Mouse (Mus musculus): ENCODE measurements at regions not wholly inside any gene's neighbourhood (a gene's known extent, or its start where the extent isn't known, plus 50 kb on each side); places are given as distances from the start of the nearest gene placed in this dataset.
A peak's percentile ranks its signal among the peaks of the same experiment; 100 is the strongest.

DNA sequence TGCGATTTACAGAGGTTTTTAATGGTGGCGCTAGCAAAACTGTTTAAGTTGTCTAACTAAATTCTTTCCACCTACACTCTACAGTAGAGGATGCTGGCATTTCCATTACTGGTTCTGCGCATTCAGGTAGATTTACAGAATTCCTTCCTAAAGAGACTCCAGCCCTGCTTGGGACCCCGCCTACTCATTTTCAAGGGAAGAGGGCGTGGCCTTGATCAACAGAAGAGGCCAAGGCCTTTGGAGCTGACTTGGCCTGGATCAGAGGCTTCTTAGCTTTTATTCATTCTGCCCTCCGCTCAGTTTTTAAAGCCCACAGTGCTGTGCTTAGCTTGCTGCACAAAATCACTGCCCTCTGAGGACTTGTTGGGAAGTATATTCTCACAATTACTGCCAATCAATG is 364.8 kb downstream of the Nkx6-1 start:
- intact Hi-C loops (cut with DNase I) = no loop called here
- no peak for DNase-seq

DNA sequence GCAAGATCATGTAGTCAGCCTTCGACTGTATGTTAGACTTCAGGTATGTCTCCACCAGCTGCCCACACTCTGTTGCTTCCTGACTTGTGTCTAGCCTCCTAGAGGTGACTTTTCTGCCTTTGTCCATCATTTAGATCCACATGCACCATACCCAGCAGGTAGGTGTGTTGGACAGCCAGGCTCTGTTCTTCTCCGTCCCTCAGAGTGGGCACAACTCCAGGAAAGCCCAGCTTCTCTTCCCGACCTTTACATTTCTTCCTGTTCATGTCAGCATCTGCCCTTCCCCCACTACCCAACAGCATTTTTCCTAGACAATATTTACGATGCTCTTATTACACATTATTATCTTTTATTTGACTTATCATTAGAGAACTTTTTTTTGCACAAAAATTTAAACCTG is 366.4 kb downstream of the Nkx6-1 start:
- no peak for DNase-seq

DNA sequence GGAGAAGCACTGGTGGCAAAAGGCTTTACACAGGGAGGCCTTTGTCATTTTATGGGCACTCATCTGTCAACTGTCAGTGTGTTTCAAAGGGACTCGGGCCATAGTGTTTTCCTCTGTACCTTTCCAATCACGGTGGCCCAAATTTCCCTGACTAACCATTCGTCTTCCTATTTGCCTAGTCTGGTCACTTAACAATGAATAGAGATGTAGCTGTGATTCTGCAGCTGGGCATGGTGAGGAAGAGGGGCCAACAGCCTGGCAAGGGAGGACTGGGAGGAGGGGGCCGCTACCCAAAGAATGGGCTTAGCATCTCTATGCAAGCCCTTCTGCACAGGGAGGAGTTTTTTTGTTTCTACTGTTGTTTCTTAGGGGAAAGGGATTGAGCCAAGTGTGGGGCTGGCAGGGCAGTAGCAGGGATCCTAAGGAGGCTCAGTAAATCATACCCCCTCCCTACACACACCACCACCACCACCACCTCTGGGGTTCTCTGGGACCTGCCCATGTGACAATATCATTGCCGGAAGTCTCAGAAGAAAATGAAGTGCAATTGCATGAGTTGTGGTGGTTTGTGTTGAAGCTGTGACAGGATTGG is 367.2 kb downstream of the Nkx6-1 start:
- no peak for DNase-seq
- intact Hi-C loops (cut with DNase I) = no loop called here

More for the DNA sequence above, 366.4 kb downstream of the Nkx6-1 start:
- intact Hi-C loops (cut with DNase I) = no loop called here

DNA sequence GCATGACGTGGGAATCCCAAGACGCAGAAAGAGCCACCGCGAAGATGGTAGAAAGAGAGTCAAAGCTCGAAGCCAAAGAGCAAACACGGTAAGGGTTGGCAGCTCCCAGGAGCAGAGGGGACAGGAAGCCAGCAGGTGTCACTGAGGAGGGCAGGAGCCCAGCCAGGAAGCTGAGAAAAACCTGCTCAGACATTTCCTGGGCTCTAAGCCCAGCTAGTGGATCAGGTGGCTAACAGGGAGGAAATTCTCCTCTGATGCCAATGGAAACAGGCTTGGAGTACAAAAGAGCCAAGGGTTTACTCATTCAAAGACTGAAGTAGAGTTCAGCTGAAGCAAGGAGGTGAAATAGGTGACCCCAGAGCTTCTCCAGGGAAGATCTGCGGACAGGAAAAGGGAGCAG is 368.9 kb downstream of the Nkx6-1 start:
- DNase-seq = peak; percentile 7 to 29
- intact Hi-C loops (cut with DNase I) = no loop called here

DNA sequence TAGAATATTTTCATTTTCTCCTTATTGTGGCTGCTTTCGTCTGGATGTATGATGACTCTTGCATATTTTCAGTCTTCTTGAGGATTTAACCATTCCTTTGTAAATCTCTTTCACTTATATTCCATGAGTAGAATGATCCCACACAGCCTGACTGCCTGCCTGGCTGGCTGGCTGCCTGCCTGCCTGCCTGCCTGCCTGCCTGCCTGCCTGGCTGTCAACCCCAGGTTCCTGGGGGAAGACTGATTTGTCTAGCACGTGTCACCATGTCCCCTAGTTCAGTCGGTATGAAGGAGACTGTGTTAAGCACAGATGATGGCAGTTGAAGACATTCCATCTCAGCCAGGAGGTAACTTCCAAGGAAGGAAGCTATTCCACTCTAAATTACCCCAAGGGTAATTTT is 370.8 kb downstream of the Nkx6-1 start:
- no peak for DNase-seq
- intact Hi-C loops (cut with DNase I) = no loop called here

DNA sequence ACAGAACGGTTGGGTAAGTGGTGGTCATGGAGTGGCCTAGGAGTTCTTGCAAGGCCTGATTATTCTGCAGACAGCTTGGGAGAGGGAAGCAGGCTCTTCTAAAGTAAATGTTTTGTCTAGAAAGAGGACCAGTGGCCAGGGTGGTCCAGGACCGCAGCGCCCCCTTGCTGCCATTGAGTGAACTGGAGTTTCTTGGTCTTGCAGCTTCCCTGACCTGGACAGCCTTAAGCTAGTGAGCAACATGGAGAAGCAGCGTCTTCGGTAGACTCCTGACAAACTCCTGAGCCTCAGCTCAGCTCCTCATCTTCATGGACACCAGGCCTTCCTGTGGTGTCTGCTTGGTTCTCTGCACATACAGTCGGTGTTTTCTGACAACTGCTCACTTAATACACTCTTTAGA is 376.4 kb downstream of the Nkx6-1 start:
- intact Hi-C loops (cut with DNase I) = no loop called here
- peak; percentile 4 to 18 for DNase-seq

DNA sequence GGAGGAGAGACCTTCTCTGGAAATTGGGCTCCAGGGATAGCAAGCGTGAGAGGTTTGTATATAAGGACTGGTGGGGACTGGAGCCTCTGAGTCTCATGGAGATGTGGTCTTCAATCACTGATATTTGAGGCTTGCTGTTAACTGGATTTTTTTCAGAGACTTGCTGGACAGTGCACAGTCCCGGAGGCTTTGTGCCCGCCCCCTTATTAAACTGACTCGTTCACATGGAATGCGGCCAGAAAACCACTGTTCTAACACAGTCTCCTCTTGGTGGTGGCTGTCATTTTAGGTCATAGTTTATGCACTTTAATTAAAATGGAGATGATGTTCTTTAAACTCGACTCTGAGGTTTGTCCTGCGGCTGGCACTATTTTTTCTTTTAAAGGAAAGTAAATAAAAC is 378.9 kb downstream of the Nkx6-1 start:
- DNase-seq = no peak
- intact Hi-C loops (cut with DNase I) = no loop called here

DNA sequence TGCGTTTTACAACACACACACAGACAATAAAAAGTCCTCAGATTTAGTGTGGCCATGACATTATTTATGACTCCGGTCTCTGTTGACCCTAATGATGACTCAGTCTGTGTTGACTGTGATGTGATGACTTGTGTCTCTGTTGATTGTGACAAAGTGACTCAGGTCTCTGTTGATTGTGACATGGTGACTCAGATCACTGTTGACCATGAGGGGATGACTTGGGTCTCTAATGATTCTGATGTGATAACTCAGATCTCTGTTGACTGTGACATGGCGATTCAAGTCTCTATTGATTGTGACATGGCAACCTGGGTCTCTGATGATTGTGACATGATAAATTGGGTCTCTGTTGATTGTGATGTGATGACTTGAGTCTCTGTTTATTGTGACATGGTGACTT is 405.0 kb downstream of the Gpat3 start:
- intact Hi-C loops (cut with DNase I) = no loop called here

DNA sequence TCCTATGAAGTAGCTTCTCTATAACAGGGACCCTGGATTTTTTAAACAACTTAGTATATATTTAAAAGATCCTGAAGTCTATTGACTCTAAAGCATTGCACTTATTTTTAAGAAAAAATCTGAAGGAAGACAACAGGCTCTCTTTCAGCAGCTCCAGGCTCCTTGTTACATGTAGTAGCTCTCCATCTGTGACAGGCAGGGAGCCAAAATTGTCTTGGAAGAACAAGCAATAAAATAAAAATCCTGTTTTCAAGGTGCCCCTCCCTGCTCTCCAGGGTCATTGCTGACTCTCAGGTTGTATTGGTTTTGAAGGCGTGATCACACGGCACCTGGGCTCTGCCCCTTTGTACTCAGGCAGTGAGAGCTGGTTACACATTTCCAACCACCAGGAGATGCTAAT is 397.1 kb downstream of the Gpat3 start:
- no peak for DNase-seq
- intact Hi-C loops (cut with DNase I) = no loop called here

More for the DNA sequence above, 405.0 kb downstream of the Gpat3 start:
- no peak for DNase-seq

DNA sequence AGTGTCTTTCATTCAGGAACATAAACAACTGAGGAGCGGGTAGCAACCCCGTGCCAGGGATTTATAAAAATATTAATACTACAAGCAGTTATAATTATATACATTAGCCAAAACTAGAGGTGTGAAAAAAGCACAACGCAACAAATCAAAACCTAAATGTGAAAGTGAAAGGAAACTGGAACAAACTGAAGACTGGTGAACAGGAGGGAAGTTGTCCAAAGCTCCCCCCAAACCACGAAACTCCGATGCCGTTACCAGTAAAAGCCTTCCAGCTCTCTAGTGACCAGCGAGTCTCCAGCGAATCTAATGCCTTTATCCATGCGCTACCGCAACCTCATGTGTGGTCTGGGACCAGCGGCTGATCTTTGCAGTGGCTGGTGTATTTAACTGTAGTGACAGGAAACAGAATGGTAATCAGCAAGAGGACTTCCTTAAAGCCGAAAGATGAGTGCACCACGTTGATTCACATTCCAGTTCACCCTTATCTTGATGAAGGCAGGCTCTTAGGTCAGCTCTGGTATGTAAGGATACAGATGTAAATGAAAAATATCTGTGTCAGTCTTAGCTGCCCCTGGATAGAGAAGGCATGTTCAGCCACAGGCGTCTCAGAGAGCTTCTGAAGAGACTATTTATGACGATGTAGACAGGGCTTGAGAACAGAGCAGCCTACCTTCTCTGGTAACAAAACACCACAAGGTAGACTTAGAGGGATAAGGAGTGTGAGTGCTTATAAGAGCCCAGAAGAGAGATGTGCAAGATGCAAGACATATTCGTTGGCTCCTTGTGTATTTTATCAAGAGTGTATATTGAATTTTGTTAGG is 394.0 kb downstream of the Gpat3 start:
- DNase-seq = peak in 1 of 2 experiments; percentile 0
- intact Hi-C loops (cut with DNase I) = no loop called here

DNA sequence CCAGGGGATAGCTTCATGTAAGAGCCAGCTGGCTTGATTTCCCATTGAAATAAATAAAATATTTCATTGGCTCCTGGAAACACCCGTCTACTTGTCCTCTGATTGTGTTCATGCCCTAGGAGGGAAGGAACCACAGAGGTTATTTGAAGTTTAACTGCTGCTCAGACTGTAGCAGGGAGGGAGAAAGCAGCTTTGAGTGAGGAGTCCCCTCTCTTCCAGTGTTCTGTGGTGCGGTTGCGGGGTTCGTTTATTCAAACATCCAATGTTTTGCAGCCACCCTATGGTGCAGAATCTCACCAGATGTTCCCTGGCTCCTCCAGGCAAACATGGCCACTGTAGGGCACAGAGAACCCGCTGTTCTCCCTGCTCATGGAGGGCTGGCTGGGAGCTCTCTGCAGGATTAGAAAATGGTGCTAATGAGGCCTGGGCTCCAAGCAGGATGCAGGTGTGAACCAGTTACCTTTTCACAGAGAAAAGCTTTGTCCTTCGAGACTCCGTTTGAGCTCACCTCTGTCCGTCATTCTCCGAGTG is 390.7 kb downstream of the Gpat3 start:
- intact Hi-C loops (cut with DNase I) = no loop called here
- no peak for DNase-seq

DNA sequence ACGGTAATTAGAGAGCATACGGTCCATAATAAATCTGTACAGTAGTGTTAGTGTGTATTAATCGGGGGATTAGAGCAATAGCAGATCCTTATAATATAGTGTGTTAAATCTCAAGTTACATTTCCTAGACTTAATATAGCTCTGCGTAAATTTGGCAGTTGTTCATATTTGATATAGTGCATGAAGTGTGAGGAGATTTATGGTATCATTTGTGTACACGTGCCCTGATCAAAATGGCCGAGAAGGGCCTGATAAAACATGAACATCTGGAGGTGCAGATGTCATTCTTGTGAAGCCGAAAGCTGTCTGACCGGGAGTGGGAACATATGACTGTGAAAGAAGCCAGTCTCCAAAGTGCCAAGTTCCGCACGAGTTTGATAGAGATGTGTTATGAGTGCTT is 376.9 kb downstream of the Gpat3 start:
- DNase-seq = no peak
- intact Hi-C loops (cut with DNase I) = no loop called here

DNA sequence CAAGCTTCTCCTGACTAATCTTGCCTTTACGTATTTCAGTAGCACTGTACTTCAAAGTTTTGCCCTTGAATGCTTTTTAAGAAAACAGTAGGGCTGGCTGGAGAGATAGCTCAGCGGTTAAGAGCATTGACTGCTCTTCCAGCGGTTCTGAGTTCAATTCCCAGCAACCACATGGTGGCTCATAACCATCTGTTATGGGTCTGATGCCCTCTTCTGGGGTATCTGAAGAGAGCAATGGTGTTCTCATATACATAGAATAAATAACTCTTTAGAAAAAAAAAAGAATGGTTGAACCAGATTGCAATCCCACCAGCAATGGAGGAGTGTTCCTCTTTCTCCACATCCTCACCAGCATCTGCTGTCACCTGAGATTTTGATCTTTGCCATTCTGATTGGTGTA is 372.6 kb downstream of the Gpat3 start:
- DNase-seq = no peak

DNA sequence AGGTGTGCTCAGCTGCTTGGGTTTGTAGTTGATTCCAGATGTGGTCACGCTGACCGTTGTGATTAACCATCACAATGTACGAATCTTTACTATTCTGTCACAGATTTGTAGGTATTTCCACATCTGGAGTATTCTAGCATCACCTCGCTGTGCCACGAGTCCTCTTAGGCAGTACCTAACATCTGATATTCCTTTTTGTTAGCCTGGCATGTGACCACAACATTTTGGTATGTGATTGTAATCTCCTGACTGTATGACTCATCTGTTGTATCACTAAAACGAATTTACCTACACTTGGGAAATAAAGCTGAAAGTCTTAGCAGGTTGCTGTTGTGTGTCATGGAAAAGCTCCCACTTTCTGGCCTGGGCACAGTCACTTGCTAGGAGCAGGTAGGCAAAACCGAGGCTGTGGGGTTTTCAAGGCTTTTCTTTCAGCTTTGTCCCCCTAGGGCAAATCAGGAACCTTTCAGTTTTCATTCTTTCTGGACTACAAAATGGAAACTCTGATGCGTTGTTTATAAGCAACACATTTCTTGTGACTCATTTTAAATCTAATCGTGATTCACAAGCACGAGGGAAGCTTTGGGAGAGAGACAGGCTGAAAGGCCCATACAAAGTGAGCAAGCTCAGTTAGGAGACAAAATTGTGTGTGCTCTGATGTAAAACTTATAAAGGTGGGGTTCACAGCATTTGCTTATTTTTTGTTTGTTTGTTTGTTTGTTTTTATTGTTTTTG is 371.5 kb downstream of the Gpat3 start:
- intact Hi-C loops (cut with DNase I) = no loop called here
- no peak for DNase-seq

More for the DNA sequence above, 372.6 kb downstream of the Gpat3 start:
- intact Hi-C loops (cut with DNase I) = no loop called here

DNA sequence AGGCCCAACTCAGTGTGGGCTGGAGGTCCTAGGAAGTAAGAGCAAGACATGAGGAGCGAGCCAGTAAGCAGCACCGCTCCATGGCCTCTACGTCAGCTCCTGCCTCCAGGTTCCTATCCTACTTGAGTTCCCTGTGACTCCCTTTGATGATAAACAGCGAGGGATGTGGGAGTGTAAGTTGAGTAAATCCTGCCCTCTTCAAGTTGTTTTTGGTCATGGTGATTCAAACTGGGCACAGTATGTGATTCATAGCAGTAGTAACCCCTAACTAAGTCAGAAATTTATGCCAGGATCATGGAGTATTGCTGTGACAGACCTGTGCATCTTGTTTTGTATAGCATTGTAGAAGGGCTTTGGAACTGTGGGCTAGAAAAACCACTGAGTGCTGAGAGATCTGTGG is 366.5 kb downstream of the Gpat3 start:
- no peak for DNase-seq
- intact Hi-C loops (cut with DNase I) = no loop called here

DNA sequence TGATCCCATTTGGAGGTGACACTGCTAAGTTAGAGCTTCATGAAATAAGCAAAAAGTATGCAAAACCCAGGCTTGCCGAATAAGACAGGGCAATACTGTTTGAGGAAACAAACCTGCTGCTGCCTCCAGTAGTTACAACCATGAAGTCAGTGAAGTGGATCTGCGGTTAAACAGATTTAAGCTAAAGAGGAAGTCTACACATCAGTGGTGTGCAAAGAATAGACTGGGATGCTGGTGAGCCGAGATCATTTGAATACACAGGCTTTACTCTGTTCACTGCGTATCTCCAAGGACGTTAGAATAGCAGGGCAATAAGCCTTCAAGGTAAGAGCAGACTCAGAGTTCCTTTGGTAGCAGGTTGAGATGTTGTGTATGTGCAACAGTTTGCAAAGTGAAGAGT is 362.6 kb downstream of the Gpat3 start:
- intact Hi-C loops (cut with DNase I) = no loop called here

DNA sequence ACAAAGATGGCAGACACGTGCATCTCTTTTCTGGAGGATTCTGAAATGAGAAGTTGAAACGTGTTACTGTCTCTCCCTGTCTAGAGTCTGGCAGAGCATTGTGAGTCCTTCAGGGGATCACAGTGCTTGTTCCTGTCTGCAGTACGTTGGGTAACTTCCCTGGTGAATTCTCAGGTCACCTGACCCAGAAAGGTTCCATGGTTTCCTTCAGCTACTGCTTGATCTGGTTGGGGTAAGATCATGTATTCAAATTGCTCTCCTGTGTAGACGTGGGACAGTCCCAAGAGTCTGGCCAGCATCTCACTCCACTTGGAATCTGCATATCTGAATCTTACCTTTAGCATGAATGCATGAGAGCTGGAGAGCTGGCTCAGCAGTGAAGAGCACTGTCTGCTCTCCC is 350.0 kb downstream of the Gpat3 start:
- intact Hi-C loops (cut with DNase I) = no loop called here
- no peak for DNase-seq

More for the DNA sequence above, 362.6 kb downstream of the Gpat3 start:
- no peak for DNase-seq

DNA sequence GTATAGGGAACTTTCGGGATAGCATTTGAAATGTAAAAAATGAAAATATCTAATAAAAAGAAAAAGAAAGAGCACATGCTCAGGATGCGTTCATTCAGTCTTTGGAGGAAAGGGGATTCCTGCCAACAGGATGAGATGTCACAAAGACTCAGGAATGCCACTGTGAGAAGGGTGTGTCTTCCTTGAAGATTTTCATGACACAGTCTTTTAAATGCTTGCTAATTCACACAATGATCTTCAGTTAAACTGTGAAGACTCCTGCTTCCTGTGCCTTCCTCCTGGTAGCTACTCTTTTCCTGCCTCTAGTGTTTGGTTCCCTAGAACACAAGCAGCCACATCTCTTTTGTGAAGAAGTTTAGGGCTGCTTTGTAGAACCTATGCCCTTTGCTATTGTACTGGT is 345.5 kb downstream of the Gpat3 start:
- intact Hi-C loops (cut with DNase I) = no loop called here
- no peak for DNase-seq

DNA sequence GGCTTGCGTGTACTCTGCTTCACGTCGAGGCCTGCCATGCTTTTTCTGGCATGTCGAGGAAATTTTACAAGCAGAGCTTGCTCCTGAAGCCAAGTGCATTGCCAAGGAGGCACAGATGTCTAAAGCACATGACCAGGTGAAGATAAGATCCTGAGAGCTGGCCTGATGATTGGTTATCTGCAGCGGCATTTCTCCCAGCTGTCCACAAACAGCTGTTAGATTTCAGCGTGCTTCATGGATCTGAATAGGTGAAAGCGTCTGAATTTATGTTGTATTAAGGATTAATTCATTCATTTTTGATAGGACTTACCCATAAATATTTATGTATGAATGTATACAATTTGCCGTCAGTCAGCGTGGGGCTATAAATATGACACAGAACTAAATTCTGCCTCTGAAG is 327.7 kb downstream of the Gpat3 start:
- intact Hi-C loops (cut with DNase I) = no loop called here
- no peak for DNase-seq

DNA sequence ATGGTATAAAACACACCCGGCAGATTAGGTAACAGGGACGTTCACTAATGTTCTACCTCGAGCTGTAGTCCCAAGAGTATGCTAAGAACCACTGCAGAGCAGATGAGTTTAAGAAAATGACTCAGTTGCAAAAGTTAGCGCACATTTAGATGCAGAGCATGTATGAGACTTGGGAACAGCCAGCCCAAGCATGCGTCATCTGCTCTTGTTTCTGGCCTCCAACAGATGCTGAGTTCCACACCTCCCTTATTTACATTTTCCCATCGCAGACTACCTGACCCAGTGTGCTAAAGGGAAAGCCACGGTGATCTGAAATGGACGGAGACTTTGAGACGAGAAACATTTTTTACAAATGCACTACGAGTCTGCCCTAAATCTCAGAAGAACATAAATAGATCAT is 327.3 kb downstream of the Gpat3 start:
- intact Hi-C loops (cut with DNase I) = no loop called here
- DNase-seq = no peak

DNA sequence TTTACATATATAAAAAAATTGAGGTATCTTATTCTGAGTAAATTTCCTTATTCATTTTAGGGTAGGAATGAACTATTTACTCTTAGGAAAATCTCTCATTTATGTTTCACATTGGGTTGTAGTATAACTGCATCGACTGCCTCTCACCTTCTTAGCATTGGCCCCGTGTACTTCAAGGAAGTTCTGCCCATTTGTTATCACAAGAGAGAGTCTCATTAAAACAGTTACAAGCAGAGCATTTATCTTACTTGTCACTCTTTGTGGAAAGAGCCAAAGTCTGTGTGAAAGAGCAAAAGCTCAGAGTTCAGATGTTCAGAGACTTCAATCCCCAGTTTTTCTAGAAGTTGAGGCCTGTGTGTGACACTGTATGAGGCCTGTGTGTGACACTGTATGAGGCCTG is 323.6 kb downstream of the Gpat3 start:
- intact Hi-C loops (cut with DNase I) = no loop called here
- no peak for DNase-seq

Measured in heart, postnatal 14 days (tissue).